Mouse (Mus musculus) MEL (cell line): ENCODE measurements around the gene Syt3.

ENCODE experiments used
- CHD1 ChIP-seq: IDR thresholded peaks from 2 replicates; pipeline ENCODE4 v1.6.1; 2012; ENCODE audit warnings: low read depth, mild to moderate bottlenecking, inconsistent platforms, low read length, improper control_type of control experiment
- CTCF ChIP-seq, 3 experiments: IDR thresholded peaks in 2 of 3; conservative IDR thresholded peaks in 1 of 3; 2 replicates each; pipeline ENCODE4 v1.5.1; 2011 to 2012; ENCODE audit warnings: low read length in 3 of 3, low read depth in 2 of 3, mild to moderate bottlenecking in 2 of 3, improper control_type of control experiment in 1 of 3, inconsistent platforms in 1 of 3, mixed read lengths in 1 of 3, moderate library complexity in 1 of 3; ENCODE audit not compliant: control insufficient read depth in 1 of 3, insufficient read depth in 1 of 3, poor library complexity in 1 of 3, severe bottlenecking in 1 of 3
- EP300 ChIP-seq, 2 experiments: IDR thresholded peaks; 2 replicates each; pipeline ENCODE4 v1.6.1; 2011; ENCODE audit warnings: improper control_type of control experiment in 2 of 2, low read length in 2 of 2, low read depth in 1 of 2, mild to moderate bottlenecking in 1 of 2
- KAT2A ChIP-seq: conservative IDR thresholded peaks from 2 replicates; pipeline ENCODE4 v1.6.1; 2012; ENCODE audit warnings: low read depth, low read length, improper control_type of control experiment, inconsistent platforms
- POLR2A ChIP-seq, 2 experiments: IDR thresholded peaks; 2 replicates each; pipeline ENCODE4 v1.6.1; 2011 to 2012; ENCODE audit warnings: low read length in 2 of 2, mild to moderate bottlenecking in 2 of 2, control low read depth in 1 of 2, improper control_type of control experiment in 1 of 2, low read depth in 1 of 2, moderate library complexity in 1 of 2; ENCODE audit not compliant: control insufficient read depth in 1 of 2, insufficient read depth in 1 of 2, poor library complexity in 1 of 2
- POLR2AphosphoS2 ChIP-seq: IDR thresholded peaks from 2 replicates; pipeline ENCODE4 v1.6.1; 2011; ENCODE audit warnings: low read length, improper control_type of control experiment
- RCOR1 ChIP-seq: IDR thresholded peaks from 2 replicates; pipeline ENCODE4 v1.6.1; 2012; ENCODE audit warnings: low read depth, mild to moderate bottlenecking, inconsistent platforms, low read length, improper control_type of control experiment
- ZC3H11A ChIP-seq: IDR thresholded peaks from 2 replicates; pipeline ENCODE4 v1.6.1; 2012; ENCODE audit warnings: low read depth, mild to moderate bottlenecking, inconsistent platforms, low read length, improper control_type of control experiment
- ZNF384 ChIP-seq: IDR thresholded peaks from 2 replicates; pipeline ENCODE4 v1.6.1; 2012; ENCODE audit warnings: low read depth, mild to moderate bottlenecking, inconsistent platforms, low read length, improper control_type of control experiment

- TF ChIP-seq ZNF384 (no peak), POLR2AphosphoS2 (no peak), POLR2A (IDR thresholded peaks at IDR 0.05; ENCODE audit: control insufficient read depth in 1 of 2, insufficient read depth in 1 of 2, low read depth in 1 of 2, low read length in 2 of 2, poor library complexity in 1 of 2) (no peak), KAT2A (no peak), ZC3H11A (no peak), CTCF (IDR thresholded peaks at IDR 0.05 in 2 of 3, conservative IDR thresholded peaks at IDR 0.05 in 1 of 3; ENCODE audit: control insufficient read depth in 1 of 3, insufficient read depth in 1 of 3, low read depth in 2 of 3, low read length in 3 of 3, poor library complexity in 1 of 3, severe bottlenecking in 1 of 3) (no peak), CHD1 (no peak), RCOR1 (no peak), EP300 (IDR thresholded peaks at IDR 0.05; ENCODE audit: low read depth in 1 of 2, low read length in 2 of 2) (no peak)
Measured at GRCm38 (mm10) chr7:44382541-44382940, 1.4 kb upstream of the Syt3 start.
